Mouse (Mus musculus) naive thymus-derived CD4-positive, alpha-beta T cell, adult 2 months (primary cell): ENCODE results near the gene Ugt1a1.
"Not testable (repeated sequence)": the region's sequence is repeated elsewhere in the genome, so short reads cannot be mapped to it uniquely, and the experiment has no call there.

ENCODE experiments used
- DNase-seq: peaks from one replicate; pipeline ENCODE4 v3.0.0-alpha.2; 2011; ENCODE audit warnings: low read depth

Ugt1a1 gene

GRCm38 (mm10) chr1:88211812-88212211, at the start of gene Ugt1a1:
Ugt1a1 (plus strand) TSS chr1:88211959.
- DNase-seq, result peak; percentile 5

DNA sequence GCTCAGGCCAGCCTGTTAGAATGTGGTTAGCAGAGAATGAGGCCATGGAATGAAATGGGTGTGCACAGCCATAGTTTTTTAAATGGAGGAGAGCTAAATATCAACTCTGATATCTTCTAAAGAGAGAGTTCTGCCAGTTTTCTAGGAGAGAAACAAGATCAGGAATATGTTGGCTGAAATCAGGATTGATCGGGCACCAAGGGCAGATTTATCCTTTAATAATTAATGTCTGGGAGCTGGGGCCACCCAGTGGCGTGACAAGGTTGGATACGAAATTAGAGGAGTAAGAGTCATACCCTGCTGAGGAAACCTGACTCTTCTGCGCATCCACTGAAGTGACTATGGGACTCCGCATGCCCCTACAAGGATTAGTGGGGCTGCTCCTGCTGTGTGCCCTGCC, 46.0 kb upstream of the Ugt1a1 start, which contains the start of gene Ugt1a5:
TSS of gene Ugt1a5 (plus strand) at position 302 of the 400 bp plus-strand sequence.
- no peak for DNase-seq

- DNase-seq, result not testable (repeated sequence)
Measured at GRCm38 (mm10) chr1:88172190-88172589, 39.6 kb upstream of the Ugt1a1 start.

DNA sequence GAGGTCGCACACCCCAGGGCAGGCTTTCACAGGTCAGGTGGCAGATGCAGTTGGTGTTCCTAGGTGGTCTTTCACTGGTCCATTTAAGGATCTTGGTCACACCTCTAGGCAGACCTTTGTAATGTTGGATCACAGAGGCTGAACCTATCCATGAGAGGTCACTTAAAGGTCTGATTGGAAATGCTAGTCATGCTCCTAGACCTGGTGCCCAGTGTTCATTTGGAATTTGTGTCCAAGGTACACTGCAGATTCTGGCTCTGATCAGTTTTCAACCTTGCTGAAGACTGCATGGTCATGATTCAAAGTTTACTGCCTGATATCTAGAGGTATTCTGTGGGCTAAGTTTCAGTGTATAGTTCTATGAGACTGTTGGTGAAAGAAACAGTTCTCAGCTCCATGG, 32.1 kb upstream of the Ugt1a1 start:
- DNase-seq, result no peak

DNA sequence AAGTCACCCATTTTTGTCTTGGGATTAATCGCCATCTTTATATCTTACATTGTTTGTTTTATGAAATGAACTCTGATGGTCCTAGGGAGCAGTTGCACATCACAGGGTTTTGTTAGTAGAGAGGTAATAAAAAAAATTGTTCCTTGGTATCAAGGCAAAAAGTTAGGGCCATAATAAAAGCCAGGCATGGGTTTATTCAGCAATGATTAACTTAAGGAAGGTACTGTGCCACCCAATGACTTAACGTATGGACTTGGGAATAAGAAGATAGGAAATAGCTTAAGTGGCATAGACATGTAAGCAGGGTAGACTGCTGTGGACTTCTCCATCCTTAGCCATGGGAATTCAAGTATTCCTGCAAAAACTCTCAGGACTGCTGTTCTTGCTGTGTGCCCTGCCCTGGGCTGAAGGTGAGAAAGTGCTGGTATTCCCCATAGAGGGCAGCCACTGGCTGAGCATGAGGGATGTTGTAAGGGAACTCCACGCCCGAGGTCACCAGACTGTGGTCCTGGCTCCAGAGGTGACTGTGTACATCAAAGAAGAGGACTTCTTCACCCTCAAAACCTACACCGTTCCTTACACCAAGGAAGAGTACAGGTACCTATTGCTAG, 25.3 kb upstream of the Ugt1a1 start:
- DNase-seq, result no peak

DNA sequence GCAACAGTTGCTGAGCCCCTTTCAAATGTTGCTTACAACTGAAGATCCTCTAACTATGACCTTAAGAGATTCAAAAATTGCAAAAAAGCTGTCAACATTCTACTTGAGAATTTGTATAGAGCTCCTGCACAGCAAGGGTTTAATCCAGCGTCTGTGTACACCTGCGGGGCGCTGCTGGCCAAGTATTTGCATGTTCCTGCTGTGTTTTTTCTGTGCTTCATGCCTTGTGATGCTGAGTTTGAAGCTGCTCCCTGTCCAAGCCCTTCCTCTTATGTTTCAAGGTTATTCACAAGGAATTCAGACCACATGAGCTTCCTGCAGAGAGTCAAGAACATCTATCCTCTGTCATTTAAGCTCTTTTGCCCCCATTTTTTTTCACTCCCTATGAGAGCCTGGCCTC, 19.6 kb upstream of the Ugt1a1 start:
- DNase-seq, result no peak

- DNase-seq, result no peak
Measured at GRCm38 (mm10) chr1:88195687-88196086, 16.1 kb upstream of the Ugt1a1 start.

- no peak for DNase-seq
Measured at GRCm38 (mm10) chr1:88197443-88197842, 14.3 kb upstream of the Ugt1a1 start.

GRCm38 (mm10) chr1:88199996-88200395, 11.8 kb upstream of the Ugt1a1 start:
- DNase-seq, result no peak

- no peak for DNase-seq
Measured at GRCm38 (mm10) chr1:88200456-88200855, 11.3 kb upstream of the Ugt1a1 start, which contains the start of gene Ugt1a2. Ugt1a2 (plus strand) TSS chr1:88200601.

DNA sequence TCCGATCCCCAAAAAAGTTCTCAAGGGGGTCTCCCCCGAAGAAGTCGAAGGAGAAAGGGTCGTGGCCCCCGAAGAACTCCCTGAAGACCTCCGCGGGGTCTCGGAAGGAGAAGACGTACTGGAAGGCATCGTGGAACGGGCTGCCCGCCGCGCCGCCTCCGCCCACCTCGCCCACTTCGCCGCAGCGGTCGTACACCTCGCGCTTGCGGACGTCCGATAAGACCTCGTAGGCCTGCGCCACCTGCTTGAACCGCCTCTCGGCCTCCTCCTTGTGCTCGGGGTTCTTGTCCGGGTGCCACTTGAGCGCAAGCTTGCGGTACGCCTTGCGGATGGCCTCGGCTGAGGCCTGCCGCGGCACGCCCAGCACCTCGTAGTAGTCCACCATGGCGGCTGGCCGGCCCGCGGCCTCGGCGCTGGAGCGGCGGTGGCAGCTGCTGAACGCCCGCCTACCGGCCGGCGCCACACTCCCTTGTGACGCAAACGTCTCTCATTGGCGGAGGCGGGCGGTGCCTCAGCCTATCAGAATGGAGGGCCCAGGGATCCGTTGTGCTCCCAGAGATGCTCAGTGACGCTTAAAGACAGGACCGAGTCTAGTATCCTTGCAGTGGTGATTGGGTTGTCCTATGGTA, 6.4 kb upstream of the Ugt1a1 start, which contains the start of gene Dnajb3:
TSS of gene Dnajb3 (minus strand) at position 489 of the 629 bp plus-strand sequence.
- DNase-seq, result peak; percentile 64

- DNase-seq, result no peak
Measured at GRCm38 (mm10) chr1:88206843-88207479, 4.8 kb upstream of the Ugt1a1 start.

DNA sequence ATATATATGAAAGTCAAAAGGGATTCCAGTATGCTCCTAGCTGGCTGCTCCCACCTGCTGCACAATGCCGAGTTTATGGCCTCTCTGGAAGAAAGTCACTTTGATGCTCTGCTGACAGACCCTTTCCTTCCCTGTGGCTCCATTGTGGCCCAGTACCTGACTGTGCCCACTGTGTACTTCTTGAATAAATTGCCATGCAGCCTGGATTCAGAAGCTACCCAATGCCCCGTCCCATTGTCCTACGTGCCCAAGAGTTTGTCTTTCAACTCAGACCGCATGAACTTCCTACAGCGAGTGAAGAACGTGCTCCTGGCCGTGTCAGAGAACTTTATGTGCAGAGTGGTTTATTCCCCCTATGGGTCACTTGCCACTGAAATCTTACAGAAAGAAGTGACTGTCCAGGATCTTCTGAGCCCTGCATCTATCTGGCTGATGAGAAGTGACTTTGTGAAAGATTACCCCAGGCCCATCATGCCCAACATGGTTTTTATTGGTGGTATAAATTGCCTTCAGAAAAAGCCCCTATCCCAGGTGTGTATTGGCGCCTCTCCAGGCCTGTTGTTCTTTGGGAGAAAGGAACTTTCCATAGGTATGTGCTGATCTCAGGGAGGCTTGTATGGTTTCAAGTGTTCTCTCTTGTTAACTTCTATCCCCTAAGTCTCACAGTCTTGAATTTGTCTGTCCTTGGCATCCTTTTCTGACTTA, 734 bp downstream of the Ugt1a1 start:
- DNase-seq, result peak; percentile 5

GRCm38 (mm10) chr1:88213061-88213460, 1.3 kb downstream of the Ugt1a1 start:
- peak; percentile 6 for DNase-seq

GRCm38 (mm10) chr1:88213766-88214461, 2.2 kb downstream of the Ugt1a1 start:
- DNase-seq, result peak; percentile 13

- DNase-seq, result peak; percentile 11
Measured at GRCm38 (mm10) chr1:88214462-88214952, 2.7 kb downstream of the Ugt1a1 start.

GRCm38 (mm10) chr1:88215466-88216380, 4.0 kb downstream of the Ugt1a1 start:
- peak; percentile 5 for DNase-seq

- DNase-seq, result no peak
Measured at GRCm38 (mm10) chr1:88216551-88216950, 4.8 kb downstream of the Ugt1a1 start.

DNA sequence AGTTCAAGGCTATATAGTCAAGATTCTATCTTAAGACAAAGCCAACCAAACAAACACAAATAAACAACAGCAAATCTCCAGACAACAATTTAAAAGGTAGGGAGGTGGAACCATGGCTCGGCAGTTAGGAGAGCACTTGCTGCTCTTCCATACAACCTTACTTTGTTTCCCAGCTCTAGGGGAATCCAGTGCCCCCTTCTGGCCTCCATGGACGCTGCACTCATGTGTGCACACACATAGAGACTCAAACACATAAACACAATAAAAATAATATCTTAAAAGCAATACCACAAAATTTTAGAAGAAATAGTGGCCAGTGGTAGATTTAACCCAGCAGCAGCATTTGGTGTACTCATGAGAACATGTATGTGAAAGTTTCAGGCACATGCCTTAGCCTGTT, 5.4 kb downstream of the Ugt1a1 start:
- peak; percentile 11 for DNase-seq

DNA sequence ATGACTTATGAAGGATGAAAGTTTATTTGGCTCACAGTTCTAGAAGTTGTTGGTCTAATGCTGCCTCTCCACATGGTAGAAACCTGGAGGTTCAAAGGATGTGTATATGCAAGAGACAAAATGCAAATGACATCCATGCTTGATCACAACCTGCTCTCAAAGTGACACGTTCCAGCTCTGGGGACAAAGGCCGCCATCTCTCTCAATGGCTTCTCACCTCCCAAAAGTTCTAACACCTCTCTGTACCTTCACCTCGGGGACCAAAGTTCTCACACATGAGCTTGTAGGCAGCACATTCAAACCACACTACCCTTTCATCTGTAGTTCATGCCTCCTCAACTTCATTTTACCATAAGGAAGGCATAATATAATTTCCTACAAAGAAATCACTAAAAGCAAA, 5.8 kb downstream of the Ugt1a1 start:
- peak; percentile 7 for DNase-seq

DNA sequence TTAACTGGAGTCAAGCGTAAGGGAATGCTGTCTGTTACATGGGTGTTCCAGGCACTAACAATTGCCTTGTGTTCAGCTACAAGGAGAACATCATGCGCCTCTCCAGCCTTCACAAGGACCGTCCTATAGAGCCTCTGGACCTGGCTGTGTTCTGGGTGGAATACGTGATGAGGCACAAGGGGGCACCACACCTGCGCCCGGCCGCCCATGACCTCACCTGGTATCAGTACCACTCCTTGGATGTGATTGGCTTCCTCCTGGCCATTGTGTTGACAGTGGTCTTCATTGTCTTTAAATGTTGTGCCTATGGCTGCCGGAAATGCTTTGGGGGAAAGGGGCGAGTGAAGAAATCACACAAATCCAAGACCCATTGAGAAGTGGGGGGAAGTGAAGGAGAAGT, 6.3 kb downstream of the Ugt1a1 start:
- DNase-seq, result peak; percentile 2
